Mouse (Mus musculus) cerebellum, postnatal 14 days (tissue): ENCODE measurements around the gene Sept9.

Experiments used
- DNase-seq, 2 experiments: peaks; one replicate each; pipeline ENCODE4 v3.0.0; 2021; ENCODE audit warnings: mixed read lengths in 2 of 2

Gene Sept9

DNA sequence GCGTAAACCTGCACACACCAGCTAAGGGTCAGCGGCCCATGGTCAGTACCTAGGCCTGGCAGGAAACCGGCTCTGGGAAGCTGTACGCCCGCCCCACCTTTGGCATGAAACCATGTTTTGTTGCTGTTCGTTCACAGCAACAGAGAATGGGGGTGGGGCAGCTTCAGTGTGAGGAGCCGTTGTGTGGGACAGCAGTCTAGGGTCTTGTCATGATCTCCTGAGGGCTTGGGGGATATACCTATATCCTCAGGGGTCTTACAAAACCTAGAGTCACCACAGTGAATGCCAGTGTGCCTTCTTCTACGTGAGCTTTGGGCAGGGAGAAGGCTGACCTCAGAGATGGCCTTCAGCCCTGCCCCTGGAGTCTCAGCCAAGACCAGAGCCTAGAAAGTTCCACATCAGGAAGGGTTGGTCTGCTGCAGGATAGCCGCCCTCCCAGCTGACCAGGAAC is 47.5 kb downstream of the Sept9 start:
- no peak for DNase-seq

DNA sequence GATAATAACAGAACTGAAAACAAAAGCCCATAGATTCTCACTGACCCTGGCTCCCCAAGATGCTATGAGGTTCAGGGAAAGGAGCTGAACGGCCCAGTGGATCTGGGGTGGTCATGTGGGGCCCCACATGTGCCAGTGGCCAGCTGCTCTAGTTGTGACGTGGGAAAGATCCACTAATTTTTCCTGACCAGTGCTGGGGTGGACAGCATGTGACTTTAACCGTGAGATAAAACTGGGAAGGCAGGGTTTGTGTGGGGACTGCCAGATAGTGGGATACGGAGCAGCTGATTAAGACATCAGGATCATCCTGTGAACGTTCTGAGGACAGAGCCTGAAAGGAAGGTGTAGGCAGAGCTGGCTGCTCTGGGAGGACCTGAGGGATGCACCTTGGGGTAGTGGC is 48.1 kb downstream of the Sept9 start:
- no peak for DNase-seq

DNA sequence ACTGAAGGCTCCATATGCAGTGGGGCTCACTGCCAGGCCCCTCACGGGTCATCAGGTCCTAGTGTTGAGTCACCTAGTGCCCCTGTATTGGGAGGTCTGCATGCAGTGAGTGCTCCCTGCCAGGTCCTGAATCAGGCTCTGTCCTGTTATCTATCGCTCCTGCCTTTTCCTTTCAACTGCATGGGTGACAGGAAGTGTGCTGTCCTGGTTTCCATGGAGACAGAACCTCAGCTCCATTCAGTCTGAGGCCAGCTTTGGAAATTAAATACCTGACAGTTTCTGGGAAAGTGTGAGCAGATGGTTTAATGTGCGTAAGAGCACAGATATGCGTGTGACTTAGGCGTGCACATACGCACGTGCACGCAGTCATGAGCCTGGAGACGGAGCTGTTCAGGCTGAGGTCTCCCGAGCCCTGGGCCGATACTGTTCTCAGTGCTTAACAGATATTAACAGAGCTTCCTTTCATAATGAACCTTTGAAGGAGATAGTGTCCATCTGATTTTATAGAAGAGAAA is 49.3 kb downstream of the Sept9 start:
- no peak for DNase-seq

- DNase-seq = peak; percentile 51 to 66
Observed at GRCm38 (mm10) chr11:117249282-117249984, 50.0 kb downstream of the Sept9 start.

- DNase-seq = no peak
Observed at GRCm38 (mm10) chr11:117249985-117250928, 50.8 kb downstream of the Sept9 start.

- DNase-seq = no peak
Observed at GRCm38 (mm10) chr11:117251755-117252154, 52.3 kb downstream of the Sept9 start.

- DNase-seq = peak in 1 of 2 experiments; percentile 33
Observed at GRCm38 (mm10) chr11:117252846-117253245, 53.4 kb downstream of the Sept9 start.

GRCm38 (mm10) chr11:117254161-117255107 is 55.0 kb downstream of the Sept9 start:
- peak in 1 of 2 experiments; percentile 75 for DNase-seq

DNA sequence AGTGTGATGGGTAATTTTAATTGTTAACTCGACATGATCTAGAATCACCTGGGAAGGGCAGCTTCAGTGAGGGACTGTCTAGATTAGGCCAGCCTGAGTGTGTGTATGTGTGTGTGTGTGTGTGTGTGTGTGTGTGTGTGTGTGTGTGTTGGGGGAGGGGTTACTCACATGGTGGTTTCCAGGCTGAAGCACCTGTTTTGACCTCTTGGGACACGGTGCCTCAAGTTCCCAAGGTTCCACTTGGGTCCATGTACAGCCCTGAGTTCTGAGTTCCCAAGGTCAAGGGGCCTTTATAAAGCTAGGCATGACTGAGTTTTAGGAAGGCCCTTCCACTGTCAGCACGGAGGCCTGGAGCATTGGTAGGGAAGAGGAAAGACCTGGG is 55.6 kb downstream of the Sept9 start:
- no peak for DNase-seq

DNA sequence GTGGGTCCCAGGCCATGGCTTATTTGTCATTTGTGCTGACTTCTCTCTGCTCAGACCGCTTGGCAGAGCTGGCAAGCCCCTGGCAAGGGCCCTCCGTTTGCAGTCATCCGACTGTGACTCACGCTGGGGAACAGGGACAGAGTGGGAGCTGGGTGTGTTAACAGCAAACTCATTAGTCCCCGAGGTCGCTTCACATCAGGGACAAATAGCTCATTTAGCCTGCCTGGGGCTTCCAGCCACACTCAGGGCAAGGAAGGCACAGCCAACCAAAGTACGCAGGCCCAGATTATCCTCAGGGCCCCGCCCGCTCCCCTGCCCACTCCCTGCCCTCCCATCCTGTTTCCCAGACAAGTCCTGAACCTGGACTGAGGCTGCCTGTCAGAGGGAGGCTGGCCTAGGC is 56.6 kb downstream of the Sept9 start:
- DNase-seq = no peak

GRCm38 (mm10) chr11:117256840-117257239 is 57.4 kb downstream of the Sept9 start:
- DNase-seq = no peak

DNA sequence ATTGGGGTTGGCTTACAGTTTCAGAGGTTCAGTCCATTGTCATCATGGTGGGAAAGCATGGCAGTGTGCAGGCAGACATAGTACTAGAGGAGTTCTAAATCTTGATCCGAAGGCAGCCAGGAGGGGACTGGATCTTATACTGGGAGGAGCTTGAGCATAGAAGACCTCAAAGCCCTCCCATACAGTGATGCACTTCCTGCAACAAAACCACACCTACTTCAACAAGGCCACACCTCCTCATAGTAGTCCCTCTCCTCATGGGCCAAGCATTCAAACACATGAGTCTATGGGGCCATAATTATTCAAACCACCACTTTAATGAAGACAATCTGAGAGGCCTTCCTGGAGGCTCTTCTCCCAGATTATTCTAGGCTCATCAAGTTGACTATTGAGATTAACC is 57.8 kb downstream of the Sept9 start:
- no peak for DNase-seq

GRCm38 (mm10) chr11:117257842-117258241 is 58.4 kb downstream of the Sept9 start:
- no peak for DNase-seq

DNA sequence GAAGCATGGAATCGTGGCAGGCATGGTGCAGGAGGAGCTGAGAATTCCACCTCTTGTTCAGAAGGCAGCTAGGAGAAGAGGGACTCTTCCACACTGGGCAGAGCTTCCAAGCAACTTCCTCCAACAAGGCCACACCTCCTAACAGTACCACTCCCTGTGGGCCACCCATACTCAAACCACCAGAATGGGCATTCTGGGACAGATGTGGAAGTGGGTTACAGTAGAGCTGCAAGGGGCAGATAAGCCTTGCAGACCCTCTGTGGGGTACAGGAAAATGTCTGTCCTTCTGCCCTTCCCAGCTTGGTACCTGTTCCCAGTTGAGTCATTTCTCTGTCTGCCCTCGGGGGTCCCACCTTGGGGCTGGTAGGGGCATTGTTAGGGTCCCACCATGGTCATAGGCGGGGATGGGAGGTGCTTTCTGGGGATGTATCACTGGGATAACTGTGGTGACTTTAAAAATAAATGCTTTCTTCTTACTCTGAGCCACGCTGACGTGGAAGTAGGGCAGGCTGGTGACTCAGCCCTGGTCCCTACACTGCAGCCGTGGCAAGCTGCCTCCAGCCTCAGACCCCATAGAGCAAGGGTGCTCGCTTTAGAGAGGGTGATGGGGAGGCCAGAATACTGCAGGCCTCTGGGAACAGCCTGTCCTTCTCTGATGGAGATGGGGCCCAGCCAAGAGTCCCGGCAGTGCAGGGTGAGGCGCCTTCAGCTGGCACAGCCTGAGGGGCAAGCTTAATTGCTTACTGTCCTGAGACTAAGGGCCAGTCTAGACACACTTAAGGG is 59.9 kb downstream of the Sept9 start:
- DNase-seq = no peak

GRCm38 (mm10) chr11:117260631-117261030 is 61.2 kb downstream of the Sept9 start:
- no peak for DNase-seq

DNA sequence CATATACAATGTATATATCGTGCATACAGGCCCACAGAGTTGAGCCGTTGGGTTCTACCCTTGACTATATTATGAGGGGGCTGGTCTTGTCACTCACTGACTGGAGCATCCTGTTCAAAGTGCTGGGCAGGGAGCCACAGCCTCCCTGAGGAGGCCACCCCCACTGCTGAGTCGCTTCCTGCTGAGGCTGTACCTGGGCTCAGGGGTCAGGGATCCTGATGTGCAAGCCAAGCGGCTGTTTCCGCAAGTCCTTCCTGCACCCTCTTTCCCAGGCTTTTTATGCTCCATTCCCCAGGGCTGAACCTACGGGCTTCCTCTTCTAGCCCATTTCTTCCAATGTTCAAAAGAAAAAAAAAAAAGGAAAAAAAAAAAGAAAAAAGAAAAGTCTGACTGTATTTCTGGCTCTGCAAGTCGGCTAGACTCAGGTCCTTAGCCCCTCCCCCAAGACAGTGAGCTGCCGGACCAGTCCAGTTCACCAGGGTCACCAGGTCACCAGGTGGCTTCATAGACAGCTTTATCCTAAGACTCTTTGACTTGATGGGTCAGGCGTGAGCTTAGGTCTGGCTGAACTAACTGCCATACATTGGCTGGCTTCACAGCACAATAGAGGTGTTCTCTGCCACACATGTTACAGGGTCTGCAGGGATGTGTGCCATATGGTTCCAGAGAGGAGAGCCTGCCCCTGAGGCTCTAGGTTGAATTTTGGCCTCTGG is 63.8 kb downstream of the Sept9 start:
- DNase-seq = no peak

DNA sequence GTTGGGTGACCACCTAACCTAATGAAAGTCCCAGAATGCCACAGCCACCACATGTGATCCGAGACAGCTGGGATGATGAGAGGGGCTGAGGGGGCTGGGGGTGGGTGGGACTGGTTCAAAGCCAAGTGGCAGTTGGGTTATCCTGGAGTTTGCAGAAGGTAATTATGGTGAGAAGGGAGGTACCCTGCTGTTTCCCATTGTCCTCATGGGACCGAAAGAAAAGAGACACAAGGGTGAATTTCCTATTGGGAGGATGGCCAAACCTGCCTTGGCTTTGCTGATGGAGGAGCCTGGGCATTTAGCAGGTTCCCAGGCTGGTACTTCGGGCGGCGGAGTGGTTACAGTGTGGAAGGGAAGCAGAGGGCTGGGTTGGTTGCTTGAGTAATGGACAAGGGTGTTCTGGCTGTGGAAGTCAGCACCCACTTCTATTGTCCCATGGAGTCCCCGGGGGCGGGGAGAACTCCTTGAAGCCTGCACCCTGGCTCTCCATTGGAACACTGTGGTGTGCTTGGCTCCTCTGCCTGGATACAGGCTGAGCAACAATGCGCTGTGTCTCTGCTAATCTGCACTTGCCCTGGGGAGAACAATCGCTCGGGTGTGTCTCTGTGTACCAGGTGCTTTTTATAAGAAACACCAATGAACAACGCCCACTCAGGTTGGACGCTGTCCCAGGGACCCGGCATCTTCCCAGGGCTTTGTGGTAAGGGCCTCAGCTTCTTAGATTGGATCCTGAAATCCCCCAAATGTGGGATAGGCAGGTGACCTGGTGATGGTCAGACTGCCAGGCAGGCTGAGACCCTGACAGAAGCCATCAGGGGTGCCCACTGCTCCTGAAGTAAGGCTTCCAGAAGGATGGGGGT is 64.9 kb downstream of the Sept9 start:
- peak in 1 of 2 experiments; percentile 28 for DNase-seq

DNA sequence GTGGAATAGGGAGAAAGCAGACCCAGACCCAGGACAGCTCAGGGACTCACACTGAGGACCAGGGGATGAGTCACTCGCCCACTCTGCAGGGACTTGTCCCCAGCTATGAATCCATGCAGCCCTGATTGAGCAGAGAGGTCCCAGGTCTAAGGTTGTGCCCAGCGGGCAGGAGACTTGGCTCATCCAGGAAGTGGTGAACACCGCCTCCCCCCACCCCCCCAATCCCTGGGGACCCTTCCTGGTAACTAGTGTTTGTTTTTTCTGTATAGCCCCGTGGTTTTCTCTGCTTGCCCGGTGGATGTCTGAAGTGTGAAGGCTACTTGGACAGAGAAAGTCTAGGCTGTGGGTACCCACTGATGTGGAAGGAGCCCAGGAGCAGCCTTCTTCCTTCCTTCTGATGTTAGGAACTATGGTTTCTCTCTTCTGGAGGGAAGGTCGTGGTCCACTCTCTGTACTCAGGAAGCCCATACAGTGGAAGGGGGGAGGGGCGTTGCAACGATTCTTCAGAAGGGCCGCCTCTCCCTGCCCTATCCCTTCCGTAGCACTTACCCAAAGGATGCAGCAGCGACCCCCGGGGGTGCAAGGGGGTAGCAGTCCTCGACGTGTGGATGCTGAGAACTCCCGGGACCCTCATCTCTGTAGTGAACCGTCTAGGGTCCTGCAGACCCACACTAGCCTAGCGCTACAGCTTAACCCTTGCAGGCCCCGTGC is 66.0 kb downstream of the Sept9 start:
- peak in 1 of 2 experiments; percentile 43 for DNase-seq
